Mouse (Mus musculus) B cell, adult 2 months (primary cell): Measurements from ENCODE around the gene Hs6st2.

ENCODE experiments used
- DNase-seq, 2 experiments: peaks; one replicate each; pipeline ENCODE4 v3.0.0; 2022

The Hs6st2 gene

GRCm38 (mm10) chrX:51581704-51582103, 100.0 kb downstream of the Hs6st2 start:
- DNase-seq = no peak

GRCm38 (mm10) chrX:51561880-51562279, 119.8 kb downstream of the Hs6st2 start:
- DNase-seq = no peak

- DNase-seq = no peak
Observed at GRCm38 (mm10) chrX:51539626-51540025, 142.0 kb downstream of the Hs6st2 start.

- DNase-seq = no peak
Observed at GRCm38 (mm10) chrX:51537082-51537481, 144.6 kb downstream of the Hs6st2 start.

GRCm38 (mm10) chrX:51535226-51535625, 146.4 kb downstream of the Hs6st2 start:
- no peak for DNase-seq

GRCm38 (mm10) chrX:51531136-51531535, 150.5 kb downstream of the Hs6st2 start:
- DNase-seq = no peak

GRCm38 (mm10) chrX:51528601-51529000, 153.1 kb downstream of the Hs6st2 start:
- no peak for DNase-seq

GRCm38 (mm10) chrX:51514831-51515230, 166.8 kb downstream of the Hs6st2 start:
- DNase-seq = no peak

- no peak for DNase-seq
Observed at GRCm38 (mm10) chrX:51506526-51506925, 175.1 kb downstream of the Hs6st2 start.

GRCm38 (mm10) chrX:51505691-51506090, 176.0 kb downstream of the Hs6st2 start:
- DNase-seq = no peak

- DNase-seq = no peak
Observed at GRCm38 (mm10) chrX:51503781-51504471, 177.7 kb downstream of the Hs6st2 start.

- DNase-seq = no peak
Observed at GRCm38 (mm10) chrX:51497831-51498230, 183.8 kb downstream of the Hs6st2 start.

- no peak for DNase-seq
Observed at GRCm38 (mm10) chrX:51488374-51488773, 193.3 kb downstream of the Hs6st2 start.

GRCm38 (mm10) chrX:51469411-51469810, 212.2 kb downstream of the Hs6st2 start:
- DNase-seq = no peak

- DNase-seq = peak in 1 of 2 experiments; percentile 0
Observed at GRCm38 (mm10) chrX:51461413-51461812, 220.2 kb downstream of the Hs6st2 start.

GRCm38 (mm10) chrX:51443366-51443765, 238.3 kb downstream of the Hs6st2 start:
- DNase-seq = no peak

- DNase-seq = no peak
Observed at GRCm38 (mm10) chrX:51431706-51432105, 249.9 kb downstream of the Hs6st2 start.

GRCm38 (mm10) chrX:51425031-51425430, 256.6 kb downstream of the Hs6st2 start:
- DNase-seq = no peak

- DNase-seq = no peak
Observed at GRCm38 (mm10) chrX:51410289-51410688, 271.4 kb downstream of the Hs6st2 start.

- DNase-seq = no peak
Observed at GRCm38 (mm10) chrX:51397457-51397856, 284.2 kb downstream of the Hs6st2 start.

GRCm38 (mm10) chrX:51374670-51375069, 307.0 kb downstream of the Hs6st2 start:
- DNase-seq = peak; percentile 46 to 52

GRCm38 (mm10) chrX:51372477-51373239, 309.0 kb downstream of the Hs6st2 start:
- no peak for DNase-seq

- DNase-seq = no peak
Observed at GRCm38 (mm10) chrX:51349682-51350081, 332.0 kb downstream of the Hs6st2 start.

- no peak for DNase-seq
Observed at GRCm38 (mm10) chrX:51343595-51343994, 338.1 kb downstream of the Hs6st2 start.
